In genomic region chr10:94479646-94480045, GRCm38 (mm10) we compare ENCODE assay signal across 10 mouse cellular contexts.
DNase-seq lines count a peak whose midpoint lies in the region; ATAC-seq and TF ChIP-seq lines count a peak whose summit lies in the region.
"Had no signal": no experiment of that assay in that cellular context is flagged by ENCODE, and none has a peak within 500 bp of the region (broad histone marks: within the 10 kb centered on the region; RNA-seq: fewer than 3 reads in every experiment).

No protein-coding gene starts in this region.

- peaks cover 15% of the 10 kb centered on the region for H3K4me1 ChIP-seq in heart, embryonic 13.5 days
- H3K4me1 ChIP-seq in kidney, embryonic 16.5 days (ENCODE audit: insufficient read depth, low read length) = no peaks in the 10 kb centered on the region
- H3K4me1 ChIP-seq in testis, adult 2 months (ENCODE audit: control insufficient read depth, insufficient read depth, low read length) = peaks cover 10% of the 10 kb centered on the region
- no peaks in the 10 kb centered on the region for H3K4me1 ChIP-seq in forebrain, embryonic 12.5 days
- H3K4me1 ChIP-seq: limb, embryonic 12.5 days; stomach, embryonic 15.5 days had no signal

- peaks cover 7% of the 10 kb centered on the region; the same call in 1 of the 2 replicates for H3K9me3 ChIP-seq in heart, embryonic 13.5 days
- H3K9me3 ChIP-seq in kidney, embryonic 16.5 days (ENCODE audit: low read length) = peaks cover 8% of the 10 kb centered on the region
- peaks cover 7% of the 10 kb centered on the region; the same call in 1 of the 2 replicates for H3K9me3 ChIP-seq in forebrain, embryonic 12.5 days
- H3K9me3 ChIP-seq: stomach, embryonic 15.5 days had no signal

- H3K9ac ChIP-seq in heart, embryonic 13.5 days = no peak overlapping the region
- H3K9ac ChIP-seq in kidney, embryonic 16.5 days (replicated peaks; ENCODE audit: low read length) = no peak overlapping the region
- no peak overlapping the region for H3K9ac ChIP-seq in forebrain, embryonic 12.5 days
- H3K9ac ChIP-seq: limb, embryonic 12.5 days; stomach, embryonic 15.5 days had no signal

- WGBS in heart, embryonic 13.5 days = 66% methylated on average over 13 of the region's 13 CpGs
- 50% methylated on average over 13 of the region's 13 CpGs for WGBS in kidney, embryonic 16.5 days
- 90% methylated on average over 13 of the region's 13 CpGs for WGBS in forebrain, embryonic 12.5 days

- H3K36me3 ChIP-seq in heart, embryonic 13.5 days = no peaks in the 10 kb centered on the region
- no peaks in the 10 kb centered on the region for H3K36me3 ChIP-seq in kidney, embryonic 16.5 days (ENCODE audit: insufficient read depth, low read length)
- no peaks in the 10 kb centered on the region for H3K36me3 ChIP-seq in testis, adult 2 months (ENCODE audit: control insufficient read depth, insufficient read depth, low read length)
- H3K36me3 ChIP-seq in forebrain, embryonic 12.5 days (replicated peaks) = no peaks in the 10 kb centered on the region
- H3K36me3 ChIP-seq: limb, embryonic 12.5 days; stomach, embryonic 15.5 days had no signal

- ATAC-seq in heart, embryonic 13.5 days (ENCODE audit: extremely low read depth, insufficient number of reproducible peaks, low FRiP score, low TSS enrichment) = no peak
- ATAC-seq in kidney, embryonic 16.5 days (ENCODE audit: low FRiP score, low TSS enrichment) = no peak
- ATAC-seq in forebrain, embryonic 12.5 days (ENCODE audit: low FRiP score) = no peak
- ATAC-seq: forebrain, embryonic 14.5 days had no signal

- intact Hi-C loops in left cerebral cortex, adult 2 months (cut with DNase I) = no loop called here

- H3K27me3 ChIP-seq in heart, embryonic 13.5 days (replicated peaks) = no peaks in the 10 kb centered on the region
- H3K27me3 ChIP-seq in kidney, embryonic 16.5 days (ENCODE audit: insufficient read depth, low read length) = no peaks in the 10 kb centered on the region
- no peaks in the 10 kb centered on the region for H3K27me3 ChIP-seq in testis, adult 2 months (ENCODE audit: control insufficient read depth, insufficient read depth, low read length)
- no peaks in the 10 kb centered on the region for H3K27me3 ChIP-seq in forebrain, embryonic 12.5 days
- H3K27me3 ChIP-seq: limb, embryonic 12.5 days; stomach, embryonic 15.5 days had no signal

- peak overlapping the region; percentile 18; the same call in 1 of the 2 replicates for H3K4me2 ChIP-seq in heart, embryonic 13.5 days
- H3K4me2 ChIP-seq in kidney, embryonic 16.5 days (replicated peaks; ENCODE audit: low read depth, low read length) = peak overlapping the region; percentile 20; the same call in 1 of the 2 replicates
- H3K4me2 ChIP-seq in forebrain, embryonic 12.5 days = no peak overlapping the region
- H3K4me2 ChIP-seq: limb, embryonic 12.5 days; stomach, embryonic 15.5 days had no signal

- no peak for TF ChIP-seq POLR2A in testis, adult 2 months (IDR thresholded peaks at IDR 0.05; ENCODE audit: control insufficient read depth, low read depth, low read length)

- TF ChIP-seq CTCF in left cerebral cortex, adult 2 months (IDR thresholded peaks at IDR 0.05) = no peak
- no peak for TF ChIP-seq CTCF in testis, adult 2 months (IDR thresholded peaks at IDR 0.05; ENCODE audit: control insufficient read depth, insufficient read depth, insufficient replicate concordance, low read depth, low read length)

- H3K27ac ChIP-seq in left cerebral cortex, adult 2 months = peak overlapping the region; percentile 32; the same call in 1 of the 2 replicates
- peak overlapping the region; percentile 41 for H3K27ac ChIP-seq in heart, embryonic 13.5 days (replicated peaks)
- no peak overlapping the region for H3K27ac ChIP-seq in kidney, embryonic 16.5 days (ENCODE audit: low read length)
- H3K27ac ChIP-seq in testis, adult 2 months (ENCODE audit: control insufficient read depth, insufficient read depth, low read depth, low read length) = no peak overlapping the region
- H3K27ac ChIP-seq in forebrain, embryonic 12.5 days = no peak overlapping the region
- H3K27ac ChIP-seq: limb, embryonic 12.5 days; stomach, embryonic 15.5 days had no signal

- no peak overlapping the region for H3K4me3 ChIP-seq in left cerebral cortex, adult 2 months
- H3K4me3 ChIP-seq in heart, embryonic 13.5 days = no peak overlapping the region
- no peak overlapping the region for H3K4me3 ChIP-seq in kidney, embryonic 16.5 days (ENCODE audit: low read length)
- H3K4me3 ChIP-seq in testis, adult 2 months (ENCODE audit: control insufficient read depth, low read depth, low read length) = peak overlapping the region; percentile 27
- no peak overlapping the region for H3K4me3 ChIP-seq in forebrain, embryonic 12.5 days (replicated peaks)
- H3K4me3 ChIP-seq: limb, embryonic 12.5 days; stomach, embryonic 15.5 days had no signal

- DNase-seq in left cerebral cortex, adult 2 months (ENCODE audit: extremely low spot score in 1 of 2, low spot score in 2 of 2) = no peak
- DNase-seq in left cerebral cortex, adult 8-10 months (ENCODE audit: low spot score in 2 of 2) = no peak
- DNase-seq in Muller cell, postnatal 12 days (ENCODE audit: inconsistent ontology term) = no peak

Comparison
In these comparisons a context has a peak if more than half of its experiments do, and no peak if none do; other contexts are left out.
1. H3K27ac ChIP-seq: peak in left cerebral cortex, adult 2 months (single experiment) and heart, embryonic 13.5 days (single experiment); none in kidney, embryonic 16.5 days (single experiment), testis, adult 2 months (single experiment) and forebrain, embryonic 12.5 days (single experiment).